Mouse (Mus musculus): Measurements from ENCODE around the gene Gm21650. TPM values are rescaled to one million over a fixed set of nuclear protein-coding genes. Genes with fewer than 3 reads are reported as not detected.
"Not testable (repeated sequence)": the region's sequence is repeated elsewhere in the genome, so short reads cannot be mapped to it uniquely, and the experiment has no call there.

Gene Gm21650
- not detected for total RNA-seq (2021)
- long read RNA-seq, experiment 1, result 0 reads
- long read RNA-seq, experiment 2, result 0 reads

GRCm38 (mm10) chrY:77692508-77692907 is at the start of gene Gm21650:
Gm21650 (plus strand) TSS chrY:77692808.
- DNase-seq (ENCODE audit: low spot score in 2 of 2); H3K4me3 ChIP-seq; H3K27ac ChIP-seq: not testable (repeated sequence)
